Mouse (Mus musculus): ENCODE data around the gene Mug1. TPM values are rescaled to one million over a fixed set of nuclear protein-coding genes. Genes with fewer than 3 reads are reported as not detected.

The Mug1 gene
- not detected in 4 replicates for total RNA-seq (2023; ENCODE audit: inconsistent age)

GRCm38 (mm10) chr6:121838271-121838670 lies at the start of gene Mug1:
Gene Mug1, plus strand, starts transcription at chr6:121838541.

Other genes with a start within 250 kb of the Mug1 start
- not detected in 4 replicates for gene A2m, start 203.2 kb upstream of the Mug1 start, total RNA-seq (2023; ENCODE audit: inconsistent age)
- not detected in 4 replicates for gene Gm7298, start 105.6 kb upstream of the Mug1 start, total RNA-seq (2023; ENCODE audit: inconsistent age)
- not detected in 4 replicates for gene Mug2, start 168.2 kb downstream of the Mug1 start, total RNA-seq (2023; ENCODE audit: inconsistent age)